Mouse (Mus musculus): Measurements from ENCODE around the gene Fam189b. TPM values are rescaled to one million over a fixed set of nuclear protein-coding genes. Genes with fewer than 3 reads are reported as not detected.

Gene Fam189b
- polyA plus RNA-seq, 1 experiment from 2014 or later, result 33.4 TPM

GRCm38 (mm10) chr3:89238494-89238893 is 55.6 kb downstream of the Fam189b start:
- H3K4me3 ChIP-seq, result no peak overlapping the region
- 0 out of 2 replicates have a peak, but pooled peaks cover 4% of the 10 kb centered on the region for H3K27me3 ChIP-seq
- peaks cover 84% of the 10 kb centered on the region for H3K36me3 ChIP-seq
- WGBS, result 70% methylated on average over 10 of the region's 12 CpGs
- 0 out of 2 replicates have a peak overlapping the region, but pooled peaks have one; percentile 23 for H3K9ac ChIP-seq
- H3K4me2 ChIP-seq (replicated peaks), result no peak overlapping the region
- no peak for ATAC-seq (ENCODE audit: low FRiP score)
- no peak overlapping the region for H3K27ac ChIP-seq
- peaks cover 10% of the 10 kb centered on the region for H3K4me1 ChIP-seq
- H3K9me3 ChIP-seq (replicated peaks), result no peaks in the 10 kb centered on the region

MicroRNA genes within 50 kb of the gene (microRNA counts, 519-probe panel; counts per million panel counts)
- 2,524 counts per million, percentile 65 among the panel's probes with 10 or more counts for microRNA mmu-miR-92b

Small RNA genes lying within 50 kb of the gene (microRNA-seq; reads per million reads assigned to microRNA genes)
- gene Mir92b, result 7,588 reads per million, percentile 93 among the genes with 10 or more reads in this experiment

Other genes starting within 250 kb of the Fam189b start
- gene Ash1l, start 232.5 kb upstream of the Fam189b start, polyA plus RNA-seq (2016; fragmentation: Nextera tagmentation; extraction: Ambion mirVana), result 22.0 and 22.5 TPM in 2 replicates
- gene Dap3, start 232.0 kb upstream of the Fam189b start, polyA plus RNA-seq (2016; fragmentation: Nextera tagmentation; extraction: Ambion mirVana), result 144 and 145 TPM in 2 replicates
- 66.9 and 67.1 TPM in 2 replicates for gene Rusc1, start 89.8 kb upstream of the Fam189b start, polyA plus RNA-seq (2016; fragmentation: Nextera tagmentation; extraction: Ambion mirVana)
- not detected in 2 replicates for gene Gm43738, start 82.0 kb upstream of the Fam189b start, polyA plus RNA-seq (2016; fragmentation: Nextera tagmentation; extraction: Ambion mirVana)
- 284 TPM in 2 replicates for gene Fdps, start 81.2 kb upstream of the Fam189b start, polyA plus RNA-seq (2016; fragmentation: Nextera tagmentation; extraction: Ambion mirVana)
- gene Pklr, start 47.0 kb upstream of the Fam189b start, polyA plus RNA-seq (2016; fragmentation: Nextera tagmentation; extraction: Ambion mirVana), result 0.25 and 0.96 TPM in 2 replicates
- 20.7 and 22.3 TPM in 2 replicates for gene Hcn3, start 22.9 kb upstream of the Fam189b start, polyA plus RNA-seq (2016; fragmentation: Nextera tagmentation; extraction: Ambion mirVana)
- 38.8 and 44.4 TPM in 2 replicates for gene Clk2, start 18.3 kb upstream of the Fam189b start, polyA plus RNA-seq (2016; fragmentation: Nextera tagmentation; extraction: Ambion mirVana)
- gene Scamp3, start 5.7 kb upstream of the Fam189b start, polyA plus RNA-seq (2016; fragmentation: Nextera tagmentation; extraction: Ambion mirVana), result 105 and 107 TPM in 2 replicates
- gene Gba, start 19.8 kb downstream of the Fam189b start, polyA plus RNA-seq (2016; fragmentation: Nextera tagmentation; extraction: Ambion mirVana), result 50.3 and 51.3 TPM in 2 replicates
- 64.5 and 71.3 TPM in 2 replicates for gene Thbs3, start 32.0 kb downstream of the Fam189b start, polyA plus RNA-seq (2016; fragmentation: Nextera tagmentation; extraction: Ambion mirVana)
- gene Mtx1, start 43.9 kb downstream of the Fam189b start, polyA plus RNA-seq (2016; fragmentation: Nextera tagmentation; extraction: Ambion mirVana), result 174 and 175 TPM in 2 replicates
- 1.5 and 1.6 TPM in 2 replicates for gene Muc1, start 45.9 kb downstream of the Fam189b start, polyA plus RNA-seq (2016; fragmentation: Nextera tagmentation; extraction: Ambion mirVana)
- gene Krtcap2, start 62.8 kb downstream of the Fam189b start, polyA plus RNA-seq (2016; fragmentation: Nextera tagmentation; extraction: Ambion mirVana), result 247 and 271 TPM in 2 replicates
- 27.2 and 29.6 TPM in 2 replicates for gene Trim46, start 63.2 kb downstream of the Fam189b start, polyA plus RNA-seq (2016; fragmentation: Nextera tagmentation; extraction: Ambion mirVana)
- gene Dpm3, start 76.2 kb downstream of the Fam189b start, polyA plus RNA-seq (2016; fragmentation: Nextera tagmentation; extraction: Ambion mirVana), result 63.9 and 86.7 TPM in 2 replicates
- gene Slc50a1, start 87.4 kb downstream of the Fam189b start, polyA plus RNA-seq (2016; fragmentation: Nextera tagmentation; extraction: Ambion mirVana), result 44.9 and 46.8 TPM in 2 replicates
- 14.3 and 15.4 TPM in 2 replicates for gene Efna1, start 98.0 kb downstream of the Fam189b start, polyA plus RNA-seq (2016; fragmentation: Nextera tagmentation; extraction: Ambion mirVana)
- gene Efna3, start 139.8 kb downstream of the Fam189b start, polyA plus RNA-seq (2016; fragmentation: Nextera tagmentation; extraction: Ambion mirVana), result 21.7 and 22.2 TPM in 2 replicates
- gene Efna4, start 154.9 kb downstream of the Fam189b start, polyA plus RNA-seq (2016; fragmentation: Nextera tagmentation; extraction: Ambion mirVana), result 20.5 and 21.4 TPM in 2 replicates
- 40.3 and 41.9 TPM in 2 replicates for gene Adam15, start 166.9 kb downstream of the Fam189b start, polyA plus RNA-seq (2016; fragmentation: Nextera tagmentation; extraction: Ambion mirVana)
- 0.12 and 0.29 TPM in 2 replicates for gene Dcst2, start 178.8 kb downstream of the Fam189b start, polyA plus RNA-seq (2016; fragmentation: Nextera tagmentation; extraction: Ambion mirVana)
- gene Dcst1, start 182.1 kb downstream of the Fam189b start, polyA plus RNA-seq (2016; fragmentation: Nextera tagmentation; extraction: Ambion mirVana), result 0.71 and 0.76 TPM in 2 replicates
- 0.74 and 0.80 TPM in 2 replicates for gene Zbtb7b, start 211.6 kb downstream of the Fam189b start, polyA plus RNA-seq (2016; fragmentation: Nextera tagmentation; extraction: Ambion mirVana)
- 1.0 and 1.5 TPM in 2 replicates for gene Lenep, start 219.7 kb downstream of the Fam189b start, polyA plus RNA-seq (2016; fragmentation: Nextera tagmentation; extraction: Ambion mirVana)
- gene Flad1, start 228.7 kb downstream of the Fam189b start, polyA plus RNA-seq (2016; fragmentation: Nextera tagmentation; extraction: Ambion mirVana), result 36.1 and 36.9 TPM in 2 replicates
- 249 and 274 TPM in 2 replicates for gene Cks1b, start 235.2 kb downstream of the Fam189b start, polyA plus RNA-seq (2016; fragmentation: Nextera tagmentation; extraction: Ambion mirVana)
- 54.8 and 61.2 TPM in 2 replicates for gene Shc1, start 235.3 kb downstream of the Fam189b start, polyA plus RNA-seq (2016; fragmentation: Nextera tagmentation; extraction: Ambion mirVana)
- 63.8 and 66.1 TPM in 2 replicates for gene Pygo2, start 247.1 kb downstream of the Fam189b start, polyA plus RNA-seq (2016; fragmentation: Nextera tagmentation; extraction: Ambion mirVana)